ENCODE assay signal across 7 mouse cellular contexts in the genomic region with DNA sequence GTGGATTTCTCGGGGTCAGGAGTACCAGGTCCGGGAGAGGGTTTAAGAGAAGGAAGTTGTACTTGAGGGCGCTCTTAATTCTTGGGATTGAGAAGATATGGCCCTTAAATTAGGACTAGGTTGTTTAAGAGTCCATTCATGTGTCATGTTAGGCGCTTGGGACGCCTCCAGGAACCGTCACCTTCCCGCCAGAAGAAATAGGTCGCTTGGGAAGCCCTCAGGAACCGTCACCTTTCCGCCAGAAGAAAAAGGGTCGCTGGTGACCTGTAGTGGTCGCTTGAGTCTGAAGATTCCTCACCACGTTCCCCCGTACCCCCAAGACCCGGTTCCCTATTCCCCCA. TPM values are rescaled to one million over a fixed set of nuclear protein-coding genes. Genes with fewer than 3 reads are reported as not detected.
A peak's percentile ranks its signal among the peaks of the same experiment; 100 is the strongest.
DNase-seq lines count a peak whose midpoint lies in the region; ATAC-seq and TF ChIP-seq lines count a peak whose summit lies in the region.

No protein-coding gene starts in this region.

- no peaks in the 10 kb centered on the region for H3K27me3 ChIP-seq in testis, adult 2 months (ENCODE audit: control insufficient read depth, insufficient read depth, low read length)
- H3K27me3 ChIP-seq in hindbrain, embryonic 12.5 days: no peaks in the 10 kb centered on the region
- no peaks in the 10 kb centered on the region for H3K27me3 ChIP-seq in lung, embryonic 14.5 days (ENCODE audit: insufficient read depth, low read length)
- no peaks in the 10 kb centered on the region for H3K27me3 ChIP-seq in stomach, embryonic 14.5 days (ENCODE audit: control insufficient read depth, insufficient read depth, low read length)

- peak overlapping the region; percentile 84 for H3K4me2 ChIP-seq in hindbrain, embryonic 12.5 days (replicated peaks)
- H3K4me2 ChIP-seq in lung, embryonic 14.5 days: peak overlapping the region; percentile 79
- H3K4me2 ChIP-seq in stomach, embryonic 14.5 days (replicated peaks; ENCODE audit: low read depth, low read length): peak overlapping the region; percentile 60

- H3K4me3 ChIP-seq in testis, adult 2 months (ENCODE audit: control insufficient read depth, low read depth, low read length): peak overlapping the region; percentile 90
- peak overlapping the region; percentile 57 for H3K4me3 ChIP-seq in cortical plate, adult 2 months (ENCODE audit: insufficient read depth, low read length)
- H3K4me3 ChIP-seq in hindbrain, embryonic 12.5 days: peak overlapping the region; percentile 88
- peak overlapping the region; percentile 96 for H3K4me3 ChIP-seq in lung, embryonic 14.5 days (ENCODE audit: low read depth, low read length)
- H3K4me3 ChIP-seq in stomach, embryonic 14.5 days (ENCODE audit: low read depth, low read length): peak overlapping the region; percentile 97

- DNase-seq in testis, postnatal 10 days (ENCODE audit: low spot score): no peak
- peak; percentile 40 for DNase-seq in lung, embryonic 14.5 days
- no peak for DNase-seq in frontal cortex, postnatal 14 days (ENCODE audit: low spot score in 2 of 2)

- TF ChIP-seq POLR2A in testis, adult 2 months (IDR thresholded peaks at IDR 0.05; ENCODE audit: control insufficient read depth, low read depth, low read length): no peak
- TF ChIP-seq POLR2A in cortical plate, adult 2 months (IDR thresholded peaks at IDR 0.05; ENCODE audit: extremely low read depth, insufficient read depth, low read length): no peak

- no peak for TF ChIP-seq CTCF in testis, adult 2 months (IDR thresholded peaks at IDR 0.05; ENCODE audit: control insufficient read depth, insufficient read depth, insufficient replicate concordance, low read depth, low read length)
- TF ChIP-seq CTCF in cortical plate, adult 2 months (IDR thresholded peaks at IDR 0.05; ENCODE audit: extremely low read depth, insufficient read depth, low read length): no peak
- TF ChIP-seq CTCF in lung, embryonic 14.5 days (IDR thresholded peaks at IDR 0.05; ENCODE audit: low read depth): no peak

- peaks cover 5% of the 10 kb centered on the region for H3K4me1 ChIP-seq in testis, adult 2 months (ENCODE audit: control insufficient read depth, insufficient read depth, low read length)
- peaks cover 3% of the 10 kb centered on the region for H3K4me1 ChIP-seq in cortical plate, adult 2 months (ENCODE audit: control insufficient read depth, insufficient read depth, low read length)
- H3K4me1 ChIP-seq in hindbrain, embryonic 12.5 days: peaks cover 32% of the 10 kb centered on the region
- 0 out of 2 replicates have a peak, but pooled peaks cover 9% of the 10 kb centered on the region for H3K4me1 ChIP-seq in lung, embryonic 14.5 days (ENCODE audit: insufficient read depth)
- H3K4me1 ChIP-seq in stomach, embryonic 14.5 days (ENCODE audit: control insufficient read depth, insufficient read depth, low read length): peaks cover 13% of the 10 kb centered on the region; the same call in 1 of the 2 replicates

- under 1% methylated on average over 15 of the region's 15 CpGs for WGBS in hindbrain, embryonic 12.5 days
- WGBS in lung, embryonic 14.5 days: 1% methylated on average over 15 of the region's 15 CpGs
- 1% methylated on average over 15 of the region's 15 CpGs for WGBS in stomach, embryonic 14.5 days

- H3K9me3 ChIP-seq in hindbrain, embryonic 12.5 days (replicated peaks): no peaks in the 10 kb centered on the region
- H3K9me3 ChIP-seq in lung, embryonic 14.5 days (ENCODE audit: low read depth, low read length): no peaks in the 10 kb centered on the region
- no peaks in the 10 kb centered on the region for H3K9me3 ChIP-seq in stomach, embryonic 14.5 days (ENCODE audit: control insufficient read depth, low read depth, low read length)

- no peak for ATAC-seq in hindbrain, embryonic 12.5 days (ENCODE audit: low FRiP score)
- ATAC-seq in lung, embryonic 14.5 days (ENCODE audit: insufficient read depth): no peak
- no peak for ATAC-seq in stomach, embryonic 14.5 days (ENCODE audit: insufficient number of reproducible peaks, insufficient read depth, low FRiP score, low read depth)

- peak overlapping the region; percentile 96 for H3K27ac ChIP-seq in testis, adult 2 months (ENCODE audit: control insufficient read depth, insufficient read depth, low read depth, low read length)
- H3K27ac ChIP-seq in cortical plate, adult 2 months (ENCODE audit: insufficient read depth, low read length): 0 out of 2 replicates have a peak overlapping the region, but pooled peaks have one; percentile 1
- H3K27ac ChIP-seq in hindbrain, embryonic 12.5 days: peak overlapping the region; percentile 99
- H3K27ac ChIP-seq in lung, embryonic 14.5 days (ENCODE audit: low read depth): peak overlapping the region; percentile 99
- H3K27ac ChIP-seq in stomach, embryonic 14.5 days (ENCODE audit: low read length): peak overlapping the region; percentile 91

- peak overlapping the region; percentile 72 for H3K9ac ChIP-seq in hindbrain, embryonic 12.5 days
- H3K9ac ChIP-seq in lung, embryonic 14.5 days: peak overlapping the region; percentile 65
- H3K9ac ChIP-seq in stomach, embryonic 14.5 days (replicated peaks; ENCODE audit: low read depth, low read length): peak overlapping the region; percentile 44

- H3K36me3 ChIP-seq in testis, adult 2 months (ENCODE audit: control insufficient read depth, insufficient read depth, low read length): no peaks in the 10 kb centered on the region
- H3K36me3 ChIP-seq in hindbrain, embryonic 12.5 days: peaks cover 9% of the 10 kb centered on the region
- peaks cover 4% of the 10 kb centered on the region; the same call in 1 of the 2 replicates for H3K36me3 ChIP-seq in lung, embryonic 14.5 days (ENCODE audit: insufficient read depth)
- peaks cover 2% of the 10 kb centered on the region; the same call in 1 of the 2 replicates for H3K36me3 ChIP-seq in stomach, embryonic 14.5 days (ENCODE audit: control insufficient read depth, insufficient read depth, low read length)

RNA-seq across cellular contexts. Expression of gene Txndc12, which starts 0.5 kb away (rescaled TPM):
- 21.6 and 24.0 TPM in 2 replicates for polyA plus RNA-seq in testis, adult 2 months (2012; rRNA removed)
- polyA plus RNA-seq in cortical plate, adult 2 months (2012; rRNA removed): 42.5 and 43.9 TPM in 2 replicates
- 97.2 and 103 TPM in 2 replicates for polyA plus RNA-seq in hindbrain, embryonic 12.5 days (2016; fragmentation: Nextera tagmentation; extraction: Ambion mirVana)
- 129 and 131 TPM in 2 replicates for polyA plus RNA-seq in lung, embryonic 14.5 days (2014; fragmentation: Nextera tagmentation; extraction: Ambion mirVana)
- 111 and 117 TPM in 2 replicates for polyA plus RNA-seq in stomach, embryonic 14.5 days (2014; fragmentation: Nextera tagmentation; extraction: Ambion mirVana)

RNA-seq across cellular contexts. Expression of gene Btf3l4, which starts 1.5 kb away (rescaled TPM):
- 43.0 and 51.6 TPM in 2 replicates for polyA plus RNA-seq in testis, adult 2 months (2012; rRNA removed)
- 81.4 and 82.5 TPM in 2 replicates for polyA plus RNA-seq in cortical plate, adult 2 months (2012; rRNA removed)
- polyA plus RNA-seq in hindbrain, embryonic 12.5 days (2016; fragmentation: Nextera tagmentation; extraction: Ambion mirVana): 225 TPM in 2 replicates
- 167 and 176 TPM in 2 replicates for polyA plus RNA-seq in lung, embryonic 14.5 days (2014; fragmentation: Nextera tagmentation; extraction: Ambion mirVana)
- polyA plus RNA-seq in stomach, embryonic 14.5 days (2014; fragmentation: Nextera tagmentation; extraction: Ambion mirVana): 171 and 187 TPM in 2 replicates

RNA-seq across cellular contexts. Expression of gene Kti12, which starts 12.6 kb away (rescaled TPM):
- polyA plus RNA-seq in testis, adult 2 months (2012; rRNA removed): 17.7 and 19.7 TPM in 2 replicates
- polyA plus RNA-seq in cortical plate, adult 2 months (2012; rRNA removed): 18.3 and 18.4 TPM in 2 replicates
- 37.0 and 39.8 TPM in 2 replicates for polyA plus RNA-seq in hindbrain, embryonic 12.5 days (2016; fragmentation: Nextera tagmentation; extraction: Ambion mirVana)
- 57.4 and 62.8 TPM in 2 replicates for polyA plus RNA-seq in lung, embryonic 14.5 days (2014; fragmentation: Nextera tagmentation; extraction: Ambion mirVana)
- polyA plus RNA-seq in stomach, embryonic 14.5 days (2014; fragmentation: Nextera tagmentation; extraction: Ambion mirVana): 40.9 and 42.5 TPM in 2 replicates

RNA-seq across cellular contexts. Expression of gene A730015C16Rik, which starts 13.5 kb away (rescaled TPM):
- polyA plus RNA-seq in testis, adult 2 months (2012; rRNA removed): 0.30 and 0.32 TPM in 2 replicates
- 0.32 TPM in 1 of 2 replicates, not detected in the other for polyA plus RNA-seq in cortical plate, adult 2 months (2012; rRNA removed)
- 1.6 and 3.1 TPM in 2 replicates for polyA plus RNA-seq in hindbrain, embryonic 12.5 days (2016; fragmentation: Nextera tagmentation; extraction: Ambion mirVana)
- 1.2 and 1.3 TPM in 2 replicates for polyA plus RNA-seq in lung, embryonic 14.5 days (2014; fragmentation: Nextera tagmentation; extraction: Ambion mirVana)
- 0.58 and 1.9 TPM in 2 replicates for polyA plus RNA-seq in stomach, embryonic 14.5 days (2014; fragmentation: Nextera tagmentation; extraction: Ambion mirVana)

RNA-seq across cellular contexts. Expression of gene Rab3b, which starts 43.9 kb away (rescaled TPM):
- 7.5 and 8.0 TPM in 2 replicates for polyA plus RNA-seq in testis, adult 2 months (2012; rRNA removed)
- 107 and 115 TPM in 2 replicates for polyA plus RNA-seq in cortical plate, adult 2 months (2012; rRNA removed)
- 39.5 and 45.5 TPM in 2 replicates for polyA plus RNA-seq in hindbrain, embryonic 12.5 days (2016; fragmentation: Nextera tagmentation; extraction: Ambion mirVana)
- polyA plus RNA-seq in lung, embryonic 14.5 days (2014; fragmentation: Nextera tagmentation; extraction: Ambion mirVana): 6.3 and 8.0 TPM in 2 replicates
- polyA plus RNA-seq in stomach, embryonic 14.5 days (2014; fragmentation: Nextera tagmentation; extraction: Ambion mirVana): 13.9 and 16.3 TPM in 2 replicates

Comparison
In these comparisons a context has a peak if more than half of its experiments do, and no peak if none do; other contexts are left out.
1. H3K27ac ChIP-seq: peak in every context shown above with its lines; median percentile 99 in hindbrain, embryonic 12.5 days; 99 in lung, embryonic 14.5 days; 96 in testis, adult 2 months; 91 in stomach, embryonic 14.5 days; 1 in cortical plate, adult 2 months.